Mouse (Mus musculus) midbrain, embryonic 15.5 days (tissue): ENCODE results near the gene Zfp385a. TPM values are rescaled to one million over a fixed set of nuclear protein-coding genes. Genes with fewer than 3 reads are reported as not detected.

Experiments used
- ATAC-seq: fragments of 200-750 bp; cut with Nextera tagmentation; replicated peaks from 2 replicates; pipeline ENCODE4 v1.8.0; 2017; ENCODE audit warnings: moderate TSS enrichment
- H3K27ac ChIP-seq: fragments of 300-500 bp; sonication (generic); 2 replicates; pipeline ENCODE4 v1.5.1; 2015; ENCODE audit warnings: mild to moderate bottlenecking, inconsistent platforms
- H3K27me3 ChIP-seq: fragments of 300-500 bp; sonication (generic); replicated peaks from 2 replicates; pipeline ENCODE4 v1.6.1; 2015; ENCODE audit warnings: inconsistent platforms
- H3K36me3 ChIP-seq: fragments of 300-500 bp; sonication (generic); replicated peaks from 2 replicates; pipeline ENCODE4 v1.6.1; 2015; ENCODE audit warnings: inconsistent platforms
- H3K4me1 ChIP-seq: fragments of 300-500 bp; sonication (generic); 2 replicates; pipeline ENCODE4 v1.6.1; 2015; ENCODE audit warnings: inconsistent platforms
- H3K4me2 ChIP-seq: fragments of 300-500 bp; sonication (generic); 2 replicates; pipeline ENCODE4 v1.6.1; 2015; ENCODE audit warnings: inconsistent platforms, mild to moderate bottlenecking, moderate library complexity
- H3K4me3 ChIP-seq: fragments of 300-500 bp; sonication (generic); 2 replicates; pipeline ENCODE4 v1.5.1; 2015; ENCODE audit warnings: mild to moderate bottlenecking, inconsistent platforms
- H3K9ac ChIP-seq: fragments of 300-500 bp; sonication (generic); 2 replicates; pipeline ENCODE4 v1.6.1; 2015; ENCODE audit warnings: mild to moderate bottlenecking, inconsistent platforms
- H3K9me3 ChIP-seq: fragments of 300-500 bp; sonication (generic); 2 replicates; pipeline ENCODE4 v1.6.1; 2016; ENCODE audit warnings: inconsistent platforms
- WGBS: fragments of 180-500 bp; shearing (Covaris S2); methylation state at CpG from one replicate; pipeline ENCODE4 v1.1.7; 2015; ENCODE audit warnings: mixed read lengths; 5-methylcytosine and 5-hydroxymethylcytosine counted together
- microRNA counts: library from miRNA; unstranded; fragments of <30 nt; microRNA quantifications from one replicate; lab custom pipeline; 2016
- microRNA-seq: library from miRNA; unstranded; fragments of <30 nt; microRNA quantifications from one replicate; pipeline ENCODE4, GENCODE M21; 2016
- polyA plus RNA-seq: library from polyadenylated mRNA; unstranded; fragments of >200 nt; fragmentation: Nextera tagmentation; extraction: Ambion mirVana; gene quantifications from 2 replicates; pipeline ENCODE4 v1.2.1, GENCODE M21; 2015

Zfp385a gene
- polyA plus RNA-seq, 1 experiment from 2014 or later, result 24.4 TPM

GRCm38 (mm10) chr15:103268903-103269302, 71.0 kb downstream of the Zfp385a start:
- ATAC-seq, result no peak
- Histone ChIP-seq H3K27ac (no peak overlapping the region), H3K4me1 (peaks cover 8% of the 10 kb centered on the region), H3K9me3 (no peaks in the 10 kb centered on the region), H3K36me3 (no peaks in the 10 kb centered on the region), H3K4me2 (no peak overlapping the region), H3K4me3 (no peak overlapping the region), H3K9ac (no peak overlapping the region), H3K27me3 (no peaks in the 10 kb centered on the region)
- WGBS, result 83% methylated on average over 4 of the region's 4 CpGs

GRCm38 (mm10) chr15:103264794-103265193, 75.1 kb downstream of the Zfp385a start:
- Histone ChIP-seq H3K9ac (no peak overlapping the region), H3K36me3 (no peaks in the 10 kb centered on the region), H3K27ac (no peak overlapping the region), H3K4me3 (no peak overlapping the region), H3K4me2 (no peak overlapping the region), H3K9me3 (no peaks in the 10 kb centered on the region), H3K4me1 (no peaks in the 10 kb centered on the region), H3K27me3 (no peaks in the 10 kb centered on the region)
- no peak for ATAC-seq
- WGBS, result 91% methylated on average over 2 of the region's 2 CpGs

MicroRNAs encoded within 50 kb of the gene (microRNA counts, 519-probe panel; counts per million panel counts)
- 3,405 counts per million, percentile 78 among the panel's probes with 10 or more counts for microRNA mmu-miR-148b (lab: Ali Mortazavi, UCI)

Small RNAs within 50 kb of the gene (microRNA-seq; reads per million reads assigned to microRNA genes)
- gene Mir148b (196 reads per million, percentile 61 among the genes with 10 or more reads in this experiment), gene Mir6963 (not detected)

Other genes starting within 250 kb of the Zfp385a start
- 23.4 and 24.2 TPM in 2 replicates for gene Smug1, start 173.0 kb downstream of the Zfp385a start, polyA plus RNA-seq
- gene Cbx5, start 100.3 kb downstream of the Zfp385a start, polyA plus RNA-seq, result 147 and 153 TPM in 2 replicates
- 669 and 721 TPM in 2 replicates for gene Hnrnpa1, start 99.7 kb downstream of the Zfp385a start, polyA plus RNA-seq
- 0.63 and 0.92 TPM in 2 replicates for gene Nfe2, start 81.7 kb downstream of the Zfp385a start, polyA plus RNA-seq
- 197 and 203 TPM in 2 replicates for gene Copz1, start 67.4 kb downstream of the Zfp385a start, polyA plus RNA-seq
- 0.31 and 0.34 TPM in 2 replicates for gene Gpr84, start 29.5 kb downstream of the Zfp385a start, polyA plus RNA-seq
- gene Itga5, start 26.7 kb upstream of the Zfp385a start, polyA plus RNA-seq, result 7.3 and 8.2 TPM in 2 replicates
- gene Gtsf1, start 90.4 kb upstream of the Zfp385a start, polyA plus RNA-seq, result not detected in 2 replicates
- gene Gtsf2, start 108.4 kb upstream of the Zfp385a start, polyA plus RNA-seq, result not detected in 2 replicates
- 1.8 and 1.9 TPM in 2 replicates for gene Nckap1l, start 113.7 kb upstream of the Zfp385a start, polyA plus RNA-seq
- 87.2 and 87.4 TPM in 2 replicates for gene Pde1b, start 162.9 kb upstream of the Zfp385a start, polyA plus RNA-seq
- 135 and 139 TPM in 2 replicates for gene Ppp1r1a, start 197.9 kb upstream of the Zfp385a start, polyA plus RNA-seq
- not detected in 2 replicates for gene Glycam1, start 225.0 kb upstream of the Zfp385a start, polyA plus RNA-seq